Mouse (Mus musculus) right cerebral cortex, postnatal 4 days (tissue): Measurements from ENCODE around the gene Sft2d1.
A peak's percentile ranks its signal among the peaks of the same experiment; 100 is the strongest.
"Not testable (repeated sequence)": the region's sequence is repeated elsewhere in the genome, so short reads cannot be mapped to it uniquely, and the experiment has no call there.

ENCODE experiments used
- DNase-seq: peaks from one replicate; pipeline ENCODE4 v3.0.0-alpha.2; 2022

Sft2d1 gene

GRCm38 (mm10) chr17:8310838-8311614 lies at the start of gene Sft2d1:
TSS of gene Sft2d1 (plus strand) at chr17:8311102.
- peak; percentile 96 for DNase-seq

- not testable (repeated sequence) for DNase-seq
These were observed 46.3 kb upstream of the Sft2d1 start for GRCm38 (mm10) chr17:8264638-8265037.

- DNase-seq: no peak
These were observed 38.7 kb upstream of the Sft2d1 start for GRCm38 (mm10) chr17:8272054-8272749.

- no peak for DNase-seq
These were observed 38.0 kb upstream of the Sft2d1 start for GRCm38 (mm10) chr17:8272951-8273350.

- no peak for DNase-seq
These were observed 34.8 kb upstream of the Sft2d1 start for GRCm38 (mm10) chr17:8276071-8276470.

- no peak for DNase-seq
These were observed 34.2 kb upstream of the Sft2d1 start for GRCm38 (mm10) chr17:8276680-8277079.

- DNase-seq: no peak
These were observed 33.6 kb upstream of the Sft2d1 start for GRCm38 (mm10) chr17:8277266-8277665.

GRCm38 (mm10) chr17:8278356-8278755 lies 32.5 kb upstream of the Sft2d1 start:
- DNase-seq: no peak

GRCm38 (mm10) chr17:8282821-8283525 lies 27.9 kb upstream of the Sft2d1 start, which contains the start of gene Mpc1:
TSS of gene Mpc1 (plus strand) at chr17:8282904.
- peak; percentile 55 for DNase-seq

GRCm38 (mm10) chr17:8283526-8284253 lies 27.2 kb upstream of the Sft2d1 start:
- DNase-seq: peak; percentile 92

GRCm38 (mm10) chr17:8284254-8284661 lies 26.6 kb upstream of the Sft2d1 start:
- DNase-seq: peak; percentile 38

- DNase-seq: no peak
These were observed 25.8 kb upstream of the Sft2d1 start for GRCm38 (mm10) chr17:8285056-8285455.

- no peak for DNase-seq
These were observed 23.9 kb upstream of the Sft2d1 start for GRCm38 (mm10) chr17:8286987-8287386.

GRCm38 (mm10) chr17:8289993-8290679 lies 20.8 kb upstream of the Sft2d1 start:
- DNase-seq: no peak

- DNase-seq: no peak
These were observed 20.2 kb upstream of the Sft2d1 start for GRCm38 (mm10) chr17:8290736-8291135.

GRCm38 (mm10) chr17:8295825-8296224 lies 15.1 kb upstream of the Sft2d1 start:
- no peak for DNase-seq

GRCm38 (mm10) chr17:8296313-8296844 lies 14.5 kb upstream of the Sft2d1 start:
- DNase-seq: no peak

GRCm38 (mm10) chr17:8297746-8298145 lies 13.2 kb upstream of the Sft2d1 start:
- DNase-seq: no peak

GRCm38 (mm10) chr17:8298281-8298680 lies 12.6 kb upstream of the Sft2d1 start:
- DNase-seq: no peak

GRCm38 (mm10) chr17:8299524-8299923 lies 11.4 kb upstream of the Sft2d1 start:
- no peak for DNase-seq

- no peak for DNase-seq
These were observed 9.4 kb upstream of the Sft2d1 start for GRCm38 (mm10) chr17:8301515-8301914.
